In genomic region chr9:121679549-121679948, GRCm38 (mm10) we compare ENCODE assay signal across 8 mouse cellular contexts. TPM values are rescaled to one million over a fixed set of nuclear protein-coding genes. Genes with fewer than 3 reads are reported as not detected.
DNase-seq lines count a peak whose midpoint lies in the region; ATAC-seq lines count a peak whose summit lies in the region.

No protein-coding gene starts in this region.

- H3K27me3 ChIP-seq in embryonic facial prominence, embryonic 15.5 days, result no peaks in the 10 kb centered on the region
- no peaks in the 10 kb centered on the region for H3K27me3 ChIP-seq in limb, embryonic 11.5 days (ENCODE audit: control insufficient read depth, insufficient read depth, low read length)
- H3K27me3 ChIP-seq in midbrain, embryonic 13.5 days, result no peaks in the 10 kb centered on the region

- no peak overlapping the region for H3K4me3 ChIP-seq in embryonic facial prominence, embryonic 15.5 days (replicated peaks)
- no peak overlapping the region for H3K4me3 ChIP-seq in limb, embryonic 11.5 days (ENCODE audit: low read depth, low read length)
- no peak overlapping the region for H3K4me3 ChIP-seq in midbrain, embryonic 13.5 days (replicated peaks)

- ATAC-seq in embryonic facial prominence, embryonic 15.5 days (ENCODE audit: insufficient number of reproducible peaks, low FRiP score, low TSS enrichment, low read depth), result peak; percentile 64; the same call in 1 of the 2 replicates
- peak; percentile 67 for ATAC-seq in limb, embryonic 11.5 days (ENCODE audit: insufficient number of reproducible peaks, low FRiP score, low TSS enrichment, low read depth)
- ATAC-seq in midbrain, embryonic 13.5 days, result peak; percentile 84

- H3K9ac ChIP-seq in embryonic facial prominence, embryonic 15.5 days, result no peak overlapping the region
- H3K9ac ChIP-seq in limb, embryonic 11.5 days (ENCODE audit: low read length), result no peak overlapping the region
- no peak overlapping the region for H3K9ac ChIP-seq in midbrain, embryonic 13.5 days (replicated peaks)

- 13% methylated on average over 6 of the region's 6 CpGs for WGBS in embryonic facial prominence, embryonic 15.5 days
- WGBS in limb, embryonic 11.5 days, result 28% methylated on average over 6 of the region's 6 CpGs
- 24% methylated on average over 6 of the region's 6 CpGs for WGBS in midbrain, embryonic 13.5 days

- no peak overlapping the region for H3K4me2 ChIP-seq in embryonic facial prominence, embryonic 15.5 days (replicated peaks)
- H3K4me2 ChIP-seq in limb, embryonic 11.5 days (ENCODE audit: low read depth, severe bottlenecking), result no peak overlapping the region
- H3K4me2 ChIP-seq in midbrain, embryonic 13.5 days (replicated peaks), result no peak overlapping the region

- H3K27ac ChIP-seq in embryonic facial prominence, embryonic 15.5 days (replicated peaks), result no peak overlapping the region
- no peak overlapping the region for H3K27ac ChIP-seq in limb, embryonic 11.5 days (replicated peaks; ENCODE audit: low read depth, low read length)
- H3K27ac ChIP-seq in midbrain, embryonic 13.5 days, result no peak overlapping the region

- H3K36me3 ChIP-seq in embryonic facial prominence, embryonic 15.5 days, result peaks cover 15% of the 10 kb centered on the region; the same call in 1 of the 2 replicates
- H3K36me3 ChIP-seq in limb, embryonic 11.5 days (ENCODE audit: control insufficient read depth, insufficient read depth, low read length), result no peaks in the 10 kb centered on the region; the same call in 1 of the 2 replicates
- peaks cover 34% of the 10 kb centered on the region for H3K36me3 ChIP-seq in midbrain, embryonic 13.5 days

- intact Hi-C loops in heart, postnatal 10 days (cut with DNase I), result loop anchor here (1.0 to 5.0 kb wide), 4 partner anchors 10 to 432 kb away; partner anchors contain the start of genes Lyzl4 and Vipr1

- DNase-seq in ovary, postnatal 14 days (ENCODE audit: low spot score), result peak; percentile 37
- DNase-seq in ovary, postnatal 10 days (ENCODE audit: low spot score), result no peak
- peak; percentile 41 to 47 for DNase-seq in adrenal gland, postnatal 36 days
- peak; percentile 71 to 80 for DNase-seq in heart, postnatal 10 days
- peak; percentile 73 for DNase-seq in limb, embryonic 11.5 days (ENCODE audit: low spot score)
- peak; percentile 63 for DNase-seq in thymus, postnatal 0 days (ENCODE audit: low spot score)

- no peaks in the 10 kb centered on the region for H3K4me1 ChIP-seq in embryonic facial prominence, embryonic 15.5 days
- H3K4me1 ChIP-seq in limb, embryonic 11.5 days (ENCODE audit: control insufficient read depth, insufficient read depth, low read length), result no peaks in the 10 kb centered on the region
- 0 out of 2 replicates have a peak, but pooled peaks cover 5% of the 10 kb centered on the region for H3K4me1 ChIP-seq in midbrain, embryonic 13.5 days (replicated peaks)

- H3K9me3 ChIP-seq in embryonic facial prominence, embryonic 15.5 days (replicated peaks), result no peaks in the 10 kb centered on the region
- no peaks in the 10 kb centered on the region for H3K9me3 ChIP-seq in limb, embryonic 11.5 days (ENCODE audit: control insufficient read depth, low read length)
- H3K9me3 ChIP-seq in midbrain, embryonic 13.5 days, result no peaks in the 10 kb centered on the region

RNA-seq across cellular contexts. Expression of gene Sec22c, which starts 25.7 kb away (rescaled TPM):
- 1 to 10 TPM; 5.2 to 6.3 TPM for total RNA-seq in adrenal gland, postnatal 36 days (2021)
- polyA plus RNA-seq in embryonic facial prominence, embryonic 15.5 days (2015; fragmentation: Nextera tagmentation; extraction: Ambion mirVana), result 14.4 and 15.3 TPM in 2 replicates
- total RNA-seq in heart, postnatal 10 days (2021), result 1 to 10 TPM; 3.3 to 5.7 TPM
- 10.7 and 11.8 TPM in 2 replicates for polyA plus RNA-seq in limb, embryonic 11.5 days (2014; fragmentation: Nextera tagmentation; extraction: Ambion mirVana)
- polyA plus RNA-seq in midbrain, embryonic 13.5 days (2015; fragmentation: Nextera tagmentation; extraction: Ambion mirVana), result 31.1 and 36.1 TPM in 2 replicates
- polyA plus RNA-seq in thymus, postnatal 0 days (2015; fragmentation: Nextera tagmentation; extraction: Ambion mirVana), result 18.8 and 21.5 TPM in 2 replicates

RNA-seq across cellular contexts. Expression of gene Ss18l2, which starts 30.6 kb away (rescaled TPM):
- 10 to 100 TPM; 41.6 to 57.2 TPM for total RNA-seq in adrenal gland, postnatal 36 days (2021)
- 111 and 116 TPM in 2 replicates for polyA plus RNA-seq in embryonic facial prominence, embryonic 15.5 days (2015; fragmentation: Nextera tagmentation; extraction: Ambion mirVana)
- 100 to 1,000 TPM; 133 to 136 TPM for total RNA-seq in heart, postnatal 10 days (2021)
- 99.8 and 103 TPM in 2 replicates for polyA plus RNA-seq in limb, embryonic 11.5 days (2014; fragmentation: Nextera tagmentation; extraction: Ambion mirVana)
- polyA plus RNA-seq in midbrain, embryonic 13.5 days (2015; fragmentation: Nextera tagmentation; extraction: Ambion mirVana), result 146 TPM in 2 replicates
- 127 and 128 TPM in 2 replicates for polyA plus RNA-seq in thymus, postnatal 0 days (2015; fragmentation: Nextera tagmentation; extraction: Ambion mirVana)

RNA-seq across cellular contexts. Expression of gene Vipr1, which starts 37.0 kb away (rescaled TPM):
- under 1 TPM; 0.26 to 0.40 TPM for total RNA-seq in adrenal gland, postnatal 36 days (2021)
- polyA plus RNA-seq in embryonic facial prominence, embryonic 15.5 days (2015; fragmentation: Nextera tagmentation; extraction: Ambion mirVana), result 0.63 and 0.66 TPM in 2 replicates
- under 1 TPM; 0.86 to 0.89 TPM for total RNA-seq in heart, postnatal 10 days (2021)
- polyA plus RNA-seq in limb, embryonic 11.5 days (2014; fragmentation: Nextera tagmentation; extraction: Ambion mirVana), result 0.27 and 0.69 TPM in 2 replicates
- 0.43 and 0.48 TPM in 2 replicates for polyA plus RNA-seq in midbrain, embryonic 13.5 days (2015; fragmentation: Nextera tagmentation; extraction: Ambion mirVana)
- polyA plus RNA-seq in thymus, postnatal 0 days (2015; fragmentation: Nextera tagmentation; extraction: Ambion mirVana), result 1.3 and 1.4 TPM in 2 replicates

RNA-seq across cellular contexts. Expression of gene Lyzl4, which starts 37.7 kb away (rescaled TPM):
- total RNA-seq in adrenal gland, postnatal 36 days (2021), result not detected
- polyA plus RNA-seq in embryonic facial prominence, embryonic 15.5 days (2015; fragmentation: Nextera tagmentation; extraction: Ambion mirVana), result 0.74 and 1.0 TPM in 2 replicates
- not detected for total RNA-seq in heart, postnatal 10 days (2021)
- polyA plus RNA-seq in limb, embryonic 11.5 days (2014; fragmentation: Nextera tagmentation; extraction: Ambion mirVana), result not detected in 2 replicates
- polyA plus RNA-seq in midbrain, embryonic 13.5 days (2015; fragmentation: Nextera tagmentation; extraction: Ambion mirVana), result 0.24 TPM in 1 of 2 replicates, not detected in the other
- polyA plus RNA-seq in thymus, postnatal 0 days (2015; fragmentation: Nextera tagmentation; extraction: Ambion mirVana), result 1.2 and 1.3 TPM in 2 replicates

RNA-seq across cellular contexts. Expression of gene Nktr, which starts 39.4 kb away (rescaled TPM):
- total RNA-seq in adrenal gland, postnatal 36 days (2021), result 10 to 100 TPM; 58.2 to 90.2 TPM
- polyA plus RNA-seq in embryonic facial prominence, embryonic 15.5 days (2015; fragmentation: Nextera tagmentation; extraction: Ambion mirVana), result 66.5 and 71.5 TPM in 2 replicates
- total RNA-seq in heart, postnatal 10 days (2021), result 10 to 100 TPM; 46.9 to 47.7 TPM
- 65.1 and 69.0 TPM in 2 replicates for polyA plus RNA-seq in limb, embryonic 11.5 days (2014; fragmentation: Nextera tagmentation; extraction: Ambion mirVana)
- polyA plus RNA-seq in midbrain, embryonic 13.5 days (2015; fragmentation: Nextera tagmentation; extraction: Ambion mirVana), result 69.0 and 71.1 TPM in 2 replicates
- 71.0 and 83.5 TPM in 2 replicates for polyA plus RNA-seq in thymus, postnatal 0 days (2015; fragmentation: Nextera tagmentation; extraction: Ambion mirVana)
